Mouse (Mus musculus): ENCODE measurements around the gene Rab3il1.

GRCm38 (mm10) chr19:9952912-9953311 is 48.6 kb upstream of the Rab3il1 start:
- TF ChIP-seq MAX (IDR thresholded peaks at IDR 0.05) (no peak), CTCF (IDR thresholded peaks at IDR 0.05; ENCODE audit: control insufficient read depth, insufficient read depth, insufficient read length) (no peak), USF1 (IDR thresholded peaks at IDR 0.05; ENCODE audit: low read depth) (no peak), CEBPB (IDR thresholded peaks at IDR 0.05; ENCODE audit: low read depth) (no peak), MYOD1 (IDR thresholded peaks at IDR 0.05; ENCODE audit: control insufficient read depth, insufficient read length, low read depth) (no peak)

Measured in C2C12 (cell line).